In the genomic region with DNA sequence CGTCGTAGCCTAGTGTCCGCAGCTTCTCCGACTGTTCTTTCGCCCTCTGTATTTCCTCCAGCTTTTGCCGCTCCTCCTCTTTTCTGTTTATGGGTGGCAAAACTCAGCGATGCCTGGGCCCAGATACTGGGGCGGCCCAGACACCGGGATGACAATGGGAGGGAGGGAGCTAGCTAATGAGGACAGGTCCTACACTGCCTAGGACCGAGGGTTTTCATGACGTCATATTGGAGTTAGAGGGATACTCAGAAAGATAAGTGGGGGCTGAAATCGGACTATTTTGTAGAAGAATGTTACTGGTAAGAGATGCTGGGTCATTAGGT, we compare ENCODE assay signal across 13 mouse cellular contexts. TPM values are rescaled to one million over a fixed set of nuclear protein-coding genes. Genes with fewer than 3 reads are reported as not detected.
A peak's percentile ranks its signal among the peaks of the same experiment; 100 is the strongest.
DNase-seq lines count a peak whose midpoint lies in the region; ATAC-seq and TF ChIP-seq lines count a peak whose summit lies in the region.
"Had no signal": no experiment of that assay in that cellular context is flagged by ENCODE, and none has a peak within 500 bp of the region (broad histone marks: within the 10 kb centered on the region; RNA-seq: fewer than 3 reads in every experiment).

No protein-coding gene starts in this region.

- no peaks in the 10 kb centered on the region for H3K9me3 ChIP-seq in heart, embryonic 15.5 days (replicated peaks)
- peaks cover 13% of the 10 kb centered on the region for H3K9me3 ChIP-seq in CH12.LX (replicated peaks; ENCODE audit: low read length)
- no peaks in the 10 kb centered on the region for H3K9me3 ChIP-seq in embryonic facial prominence, embryonic 15.5 days (replicated peaks)
- H3K9me3 ChIP-seq in liver, embryonic 12.5 days (replicated peaks): no peaks in the 10 kb centered on the region

- H3K36me3 ChIP-seq in heart, embryonic 15.5 days: no peaks in the 10 kb centered on the region
- no peaks in the 10 kb centered on the region for H3K36me3 ChIP-seq in CH12.LX (replicated peaks in 1 of 2; ENCODE audit: control insufficient read depth in 1 of 2, insufficient read depth in 1 of 2, low read length in 1 of 2)
- H3K36me3 ChIP-seq in embryonic facial prominence, embryonic 15.5 days: no peaks in the 10 kb centered on the region
- H3K36me3 ChIP-seq in liver, embryonic 12.5 days: no peaks in the 10 kb centered on the region

- no peak overlapping the region for H3K27ac ChIP-seq in heart, embryonic 15.5 days
- H3K27ac ChIP-seq in CH12.LX (ENCODE audit: insufficient read depth, low read depth): peak overlapping the region; percentile 67
- no peak overlapping the region for H3K27ac ChIP-seq in embryonic facial prominence, embryonic 15.5 days (replicated peaks)
- H3K27ac ChIP-seq in liver, embryonic 12.5 days: no peak overlapping the region

- DNase-seq in heart, postnatal 25 days (ENCODE audit: low spot score): no peak
- DNase-seq in CH12.LX (ENCODE audit: extremely low read depth): no peak
- DNase-seq in ovary, postnatal 10 days (ENCODE audit: low spot score): no peak
- DNase-seq in kidney, postnatal 10 days: no peak
- DNase-seq: adrenal gland, postnatal 14 days; lung, postnatal 10 days; right cerebral cortex, postnatal 14 days had no signal

- in situ Hi-C loops in CH12.LX (cut with MboI; ENCODE audit: low pct_ligation_motif_present, low pct_unique_long_range_greater_than_20kb, low sequenced_read_pairs): no loop called here

- peak overlapping the region; percentile 37 for H3K4me3 ChIP-seq in heart, embryonic 15.5 days
- H3K4me3 ChIP-seq in CH12.LX (replicated peaks in 1 of 3; ENCODE audit: low read depth in 2 of 3, low read length in 2 of 3, poor library complexity in 1 of 3): peak overlapping the region; percentile 18 to 54 (median 38)
- peak overlapping the region; percentile 27 for H3K4me3 ChIP-seq in embryonic facial prominence, embryonic 15.5 days (replicated peaks)
- peak overlapping the region; percentile 30 for H3K4me3 ChIP-seq in liver, embryonic 12.5 days

- no peak for TF ChIP-seq EP300 in CH12.LX (IDR thresholded peaks at IDR 0.05; ENCODE audit: low read length)

- 2% methylated on average over 12 of the region's 12 CpGs for WGBS in heart, embryonic 15.5 days
- 2% methylated on average over 12 of the region's 12 CpGs for WGBS in embryonic facial prominence, embryonic 15.5 days
- 3% methylated on average over 12 of the region's 12 CpGs for WGBS in liver, embryonic 12.5 days (ENCODE audit: insufficient replicate concordance)

- TF ChIP-seq CTCF in CH12.LX (conservative IDR thresholded peaks at IDR 0.05 in 1 of 2, IDR thresholded peaks at IDR 0.05 in 1 of 2; ENCODE audit: low read depth in 2 of 2, low read length in 2 of 2): no peak

- peak overlapping the region; percentile 60 for H3K4me2 ChIP-seq in heart, embryonic 15.5 days
- H3K4me2 ChIP-seq in CH12.LX (ENCODE audit: insufficient read depth, low read depth, poor library complexity, severe bottlenecking): peak overlapping the region; percentile 55
- H3K4me2 ChIP-seq in embryonic facial prominence, embryonic 15.5 days (replicated peaks): peak overlapping the region; percentile 46
- peak overlapping the region; percentile 51 for H3K4me2 ChIP-seq in liver, embryonic 12.5 days

- no peak for ATAC-seq in heart, embryonic 15.5 days (replicated peaks; ENCODE audit: insufficient number of reproducible peaks, insufficient read depth, low FRiP score, low read depth)
- ATAC-seq in embryonic facial prominence, embryonic 15.5 days (ENCODE audit: insufficient number of reproducible peaks, low FRiP score, low TSS enrichment, low read depth): no peak
- no peak for ATAC-seq in liver, embryonic 12.5 days
- no peak for ATAC-seq in granulocyte monocyte progenitor cell, adult 5-6 weeks (replicated peaks; ENCODE audit: poor library complexity, severe bottlenecking)

- no peak for TF ChIP-seq RAD21 in CH12.LX (IDR thresholded peaks at IDR 0.05; ENCODE audit: low read depth, low read length)

- H3K4me1 ChIP-seq in heart, embryonic 15.5 days (replicated peaks): peaks cover 43% of the 10 kb centered on the region
- H3K4me1 ChIP-seq in CH12.LX (ENCODE audit: control insufficient read depth in 1 of 2, insufficient read depth in 2 of 2): peaks cover 23 to 42% of the 10 kb centered on the region in 2 experiments
- H3K4me1 ChIP-seq in embryonic facial prominence, embryonic 15.5 days: peaks cover 38% of the 10 kb centered on the region
- H3K4me1 ChIP-seq in liver, embryonic 12.5 days: peaks cover 33% of the 10 kb centered on the region

- no peaks in the 10 kb centered on the region for H3K79me2 ChIP-seq in CH12.LX (replicated peaks; ENCODE audit: control insufficient read depth, extremely low read depth, insufficient read depth, poor library complexity, severe bottlenecking)

- intact Hi-C loops in heart, postnatal 25 days (cut with DNase I): no loop called here

- TF ChIP-seq POLR2A in CH12.LX (IDR thresholded peaks at IDR 0.05; ENCODE audit: low read depth, low read length): no peak

- dilution Hi-C loops in CH12.LX (cut with MboI; ENCODE audit: extremely low pct_ligation_motif_present, extremely low pct_unique_long_range_greater_than_20kb, low sequenced_read_pairs): no loop called here

- peaks cover 100% of the 10 kb centered on the region for H3K27me3 ChIP-seq in heart, embryonic 15.5 days
- H3K27me3 ChIP-seq in CH12.LX (replicated peaks): peaks cover 92% of the 10 kb centered on the region
- peaks cover 99% of the 10 kb centered on the region for H3K27me3 ChIP-seq in embryonic facial prominence, embryonic 15.5 days
- peaks cover 100% of the 10 kb centered on the region for H3K27me3 ChIP-seq in liver, embryonic 12.5 days (replicated peaks)

- no peak overlapping the region for H3K9ac ChIP-seq in heart, embryonic 15.5 days
- H3K9ac ChIP-seq in CH12.LX (ENCODE audit: insufficient read depth, low read depth): peak overlapping the region; percentile 41
- H3K9ac ChIP-seq in embryonic facial prominence, embryonic 15.5 days: no peak overlapping the region
- H3K9ac ChIP-seq in liver, embryonic 12.5 days: no peak overlapping the region

RNA-seq across cellular contexts. Expression of gene Tnfrsf25, which starts 5.4 kb away (rescaled TPM):
- polyA plus RNA-seq in heart, embryonic 15.5 days (2015; fragmentation: Nextera tagmentation; extraction: Ambion mirVana): 0.94 and 1.6 TPM in 2 replicates
- 1 to 10 TPM; 2.9 to 3.0 TPM for total RNA-seq in heart, postnatal 25 days (2021)
- total RNA-seq in CH12.LX (2012; rRNA removed): 0.38 and 1.5 TPM in 2 replicates
- total RNA-seq in CH12.LX (2014; rRNA removed): not detected in 2 replicates
- polyA plus RNA-seq in CH12.LX (2012; ENCODE audit: insufficient read length, low read depth): not detected in 2 replicates
- polyA plus RNA-seq in embryonic facial prominence, embryonic 15.5 days (2015; fragmentation: Nextera tagmentation; extraction: Ambion mirVana): 1.5 and 2.0 TPM in 2 replicates
- polyA plus RNA-seq in liver, embryonic 12.5 days (2016; fragmentation: Nextera tagmentation; extraction: Ambion mirVana): 0.74 and 0.87 TPM in 2 replicates
- total RNA-seq in granulocyte monocyte progenitor cell, adult 5-6 weeks (2014; fragmentation: Nextera tagmentation): not detected in 2 replicates
- 1.6 TPM in 1 of 2 replicates, not detected in the other for total RNA-seq in granulocyte monocyte progenitor cell, adult 5-6 weeks (2017)

RNA-seq across cellular contexts. Expression of gene Espn, which starts 31.0 kb away (rescaled TPM):
- polyA plus RNA-seq in heart, embryonic 15.5 days (2015; fragmentation: Nextera tagmentation; extraction: Ambion mirVana): 0.93 and 2.1 TPM in 2 replicates
- 1 to 10 TPM; 1.7 to 2.2 TPM for total RNA-seq in heart, postnatal 25 days (2021)
- total RNA-seq in CH12.LX (2012; rRNA removed) (0.04 and 0.25 TPM in 2 replicates), CH12.LX (2014; rRNA removed) (not detected in 2 replicates)
- polyA plus RNA-seq in CH12.LX (2012; ENCODE audit: insufficient read length, low read depth): 0.08 TPM in 1 of 2 replicates, not detected in the other
- polyA plus RNA-seq in embryonic facial prominence, embryonic 15.5 days (2015; fragmentation: Nextera tagmentation; extraction: Ambion mirVana): 7.5 TPM in 2 replicates
- polyA plus RNA-seq in liver, embryonic 12.5 days (2016; fragmentation: Nextera tagmentation; extraction: Ambion mirVana): 2.6 and 2.9 TPM in 2 replicates
- 1.8 TPM in 1 of 2 replicates, not detected in the other for total RNA-seq in granulocyte monocyte progenitor cell, adult 5-6 weeks (2014; fragmentation: Nextera tagmentation)
- total RNA-seq in granulocyte monocyte progenitor cell, adult 5-6 weeks (2017): 0.43 TPM in 1 of 2 replicates, not detected in the other

RNA-seq across cellular contexts. Expression of gene Hes2, which starts 37.5 kb away (rescaled TPM):
- 0.23 TPM in 1 of 2 replicates, not detected in the other for polyA plus RNA-seq in heart, embryonic 15.5 days (2015; fragmentation: Nextera tagmentation; extraction: Ambion mirVana)
- not detected for total RNA-seq in heart, postnatal 25 days (2021)
- total RNA-seq in CH12.LX (2012; rRNA removed) (not detected in 2 replicates), CH12.LX (2014; rRNA removed) (not detected in 2 replicates)
- not detected in 2 replicates for polyA plus RNA-seq in CH12.LX (2012; ENCODE audit: insufficient read length, low read depth)
- polyA plus RNA-seq in embryonic facial prominence, embryonic 15.5 days (2015; fragmentation: Nextera tagmentation; extraction: Ambion mirVana): 1.6 and 1.9 TPM in 2 replicates
- polyA plus RNA-seq in liver, embryonic 12.5 days (2016; fragmentation: Nextera tagmentation; extraction: Ambion mirVana): 0.05 TPM in 1 of 2 replicates, not detected in the other
- not detected in 2 replicates for total RNA-seq in granulocyte monocyte progenitor cell, adult 5-6 weeks (2014; fragmentation: Nextera tagmentation)
- not detected in 2 replicates for total RNA-seq in granulocyte monocyte progenitor cell, adult 5-6 weeks (2017)
- total RNA-seq: adrenal gland, postnatal 14 days; hematopoietic stem cell, adult 5-6 weeks had no signal
- polyA plus RNA-seq: cortical plate, adult 2 months had no signal

RNA-seq across cellular contexts. Expression of gene Plekhg5, which starts 48.8 kb away (rescaled TPM):
- 11.1 and 14.1 TPM in 2 replicates for polyA plus RNA-seq in heart, embryonic 15.5 days (2015; fragmentation: Nextera tagmentation; extraction: Ambion mirVana)
- total RNA-seq in heart, postnatal 25 days (2021): 10 to 100 TPM; 18.7 to 18.9 TPM
- total RNA-seq in CH12.LX (2012; rRNA removed) (1.6 and 2.1 TPM in 2 replicates), CH12.LX (2014; rRNA removed) (0.05 and 0.09 TPM in 2 replicates)
- polyA plus RNA-seq in CH12.LX (2012; ENCODE audit: insufficient read length, low read depth): 0.82 and 1.1 TPM in 2 replicates
- polyA plus RNA-seq in embryonic facial prominence, embryonic 15.5 days (2015; fragmentation: Nextera tagmentation; extraction: Ambion mirVana): 20.8 and 21.3 TPM in 2 replicates
- polyA plus RNA-seq in liver, embryonic 12.5 days (2016; fragmentation: Nextera tagmentation; extraction: Ambion mirVana): 7.7 and 8.4 TPM in 2 replicates
- total RNA-seq in granulocyte monocyte progenitor cell, adult 5-6 weeks (2014; fragmentation: Nextera tagmentation): 0.34 and 7.6 TPM in 2 replicates
- 1.8 and 2.2 TPM in 2 replicates for total RNA-seq in granulocyte monocyte progenitor cell, adult 5-6 weeks (2017)

RNA-seq across cellular contexts. Expression of gene Acot7, which starts 56.8 kb away (rescaled TPM):
- polyA plus RNA-seq in heart, embryonic 15.5 days (2015; fragmentation: Nextera tagmentation; extraction: Ambion mirVana): 58.4 and 73.4 TPM in 2 replicates
- 10 to 100 TPM; 53.4 to 58.8 TPM for total RNA-seq in heart, postnatal 25 days (2021)
- total RNA-seq in CH12.LX (2012; rRNA removed) (55.1 and 61.6 TPM in 2 replicates), CH12.LX (2014; rRNA removed) (29.0 TPM in 2 replicates)
- 71.1 and 83.3 TPM in 2 replicates for polyA plus RNA-seq in CH12.LX (2012; ENCODE audit: insufficient read length, low read depth)
- 65.5 and 77.0 TPM in 2 replicates for polyA plus RNA-seq in embryonic facial prominence, embryonic 15.5 days (2015; fragmentation: Nextera tagmentation; extraction: Ambion mirVana)
- 33.0 and 36.2 TPM in 2 replicates for polyA plus RNA-seq in liver, embryonic 12.5 days (2016; fragmentation: Nextera tagmentation; extraction: Ambion mirVana)
- total RNA-seq in granulocyte monocyte progenitor cell, adult 5-6 weeks (2014; fragmentation: Nextera tagmentation): 124 and 134 TPM in 2 replicates
- 79.4 and 89.5 TPM in 2 replicates for total RNA-seq in granulocyte monocyte progenitor cell, adult 5-6 weeks (2017)
